Mouse (Mus musculus) E14TG2a.4 (cell line): ENCODE results near the gene Hacl1.

Experiments
- CTCF ChIP-seq: conservative IDR thresholded peaks from 2 replicates; pipeline ENCODE4 v1.5.1; 2014; ENCODE audit warnings: low read length
- POU5F1 ChIP-seq: IDR thresholded peaks from 2 replicates; pipeline ENCODE4 v1.6.1; 2014; ENCODE audit warnings: low read length, borderline replicate concordance

GRCm38 (mm10) chr14:31656386-31656785 lies 15.3 kb upstream of the Hacl1 start:
- no peak for TF ChIP-seq CTCF
- TF ChIP-seq POU5F1: no peak
